Mouse (Mus musculus) C3H10T1/2 (cell line): ENCODE results near the gene Neu1. TPM values are rescaled to one million over a fixed set of nuclear protein-coding genes. Genes with fewer than 3 reads are reported as not detected.

ENCODE experiments used
- polyA plus RNA-seq, 2 experiments: library from polyadenylated mRNA; unstranded; fragments of >200 nt; fragmentation: generic; extraction: Trizol; gene quantifications; one replicate each; pipeline ENCODE4 v1.2.1; 2012; ENCODE audit warnings: missing spikeins in 2 of 2

The Neu1 gene
- polyA plus RNA-seq = 10 to 100 TPM in 1 of 2 experiments, 1 to 10 TPM in 1; 6.2 to 20.0 TPM

DNA sequence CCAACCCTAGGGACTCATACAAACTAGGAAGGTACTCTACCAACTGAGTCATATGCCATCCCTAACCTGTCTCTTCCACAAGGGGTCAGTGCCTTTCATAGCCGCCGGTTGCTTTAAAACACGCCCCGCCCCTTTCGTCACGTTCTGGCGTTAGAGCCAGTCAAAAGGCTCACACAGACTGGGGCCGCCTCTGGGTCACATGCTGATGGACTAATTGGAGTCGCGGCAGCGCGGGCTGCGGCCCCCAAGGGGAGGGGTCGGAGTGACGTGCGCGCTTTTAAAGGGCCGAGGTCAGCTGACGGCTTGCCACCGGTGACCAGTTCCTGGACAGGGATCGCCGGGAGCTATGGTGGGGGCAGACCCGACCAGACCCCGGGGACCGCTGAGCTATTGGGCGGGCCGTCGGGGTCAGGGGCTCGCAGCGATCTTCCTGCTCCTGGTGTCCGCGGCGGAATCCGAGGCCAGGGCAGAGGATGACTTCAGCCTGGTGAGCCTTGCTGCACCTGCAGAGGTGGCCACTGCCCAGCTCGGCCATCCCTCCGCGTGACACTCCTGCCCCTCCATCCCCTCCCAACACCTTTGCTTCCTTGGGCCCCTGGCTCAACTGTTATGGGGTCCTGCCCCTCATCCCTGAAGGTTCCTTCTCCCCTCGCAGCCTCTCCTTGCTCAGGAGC, at the start of gene Neu1:
Gene Neu1, plus strand, starts transcription at position 193 of the 674 bp plus-strand sequence.

DNA sequence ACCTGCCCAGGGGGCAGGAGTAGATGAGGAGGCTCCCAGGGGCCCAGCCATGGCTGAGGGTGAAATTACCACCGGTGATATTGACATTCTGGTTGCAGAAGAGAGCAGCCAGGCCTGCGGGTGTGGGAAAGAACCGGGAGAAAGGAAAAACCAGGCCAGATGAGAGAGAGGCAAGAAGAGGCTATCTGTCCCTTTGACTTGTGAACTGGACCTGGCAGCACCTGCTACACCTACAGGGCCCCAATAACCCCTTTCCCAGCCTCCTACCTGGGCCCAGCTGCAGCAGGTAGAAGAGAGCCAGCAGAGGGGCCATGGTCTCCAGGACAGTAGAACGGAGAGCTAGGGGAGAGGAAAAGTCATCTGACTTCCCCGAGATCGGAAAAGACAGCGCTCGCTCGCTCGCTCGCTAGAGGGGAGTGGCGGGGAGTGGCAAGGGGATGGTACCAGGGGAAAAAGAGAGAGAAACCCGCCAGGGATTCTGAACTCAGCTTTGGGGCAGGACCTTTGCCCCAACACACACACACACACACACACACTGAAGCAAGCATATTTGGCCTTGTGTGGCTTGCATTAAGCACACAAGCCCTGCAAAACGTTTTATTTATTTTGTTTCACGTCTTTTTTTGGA, 49.3 kb upstream of the Neu1 start, which contains the start of gene Gm20547:
Gene Gm20547, minus strand, starts transcription at position 360 of the 628 bp plus-strand sequence.

DNA sequence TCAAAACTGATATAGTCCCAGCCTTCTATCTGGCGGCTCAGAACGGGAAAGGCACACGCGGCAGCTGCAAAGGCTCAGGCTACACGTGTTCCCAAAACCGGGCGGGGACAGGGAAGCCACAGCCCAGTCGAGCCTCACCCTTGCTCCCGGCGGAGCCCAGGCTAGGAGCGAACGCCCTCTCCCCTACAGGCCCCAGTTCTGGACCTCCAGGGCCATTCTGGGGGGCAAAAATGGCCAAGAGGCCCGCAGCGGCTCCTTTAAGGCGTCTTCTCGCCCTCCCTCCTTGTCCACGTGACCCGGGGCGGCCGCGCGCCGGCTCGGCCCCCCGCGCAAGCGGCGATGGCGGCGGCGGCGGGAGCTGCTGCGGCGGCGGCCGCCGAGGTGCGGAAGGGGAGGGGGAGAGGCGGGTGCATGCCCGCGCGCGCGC, 32.9 kb upstream of the Neu1 start, which contains the start of the genes C2 and Ehmt2:
Gene C2, minus strand, starts transcription at position 106 of the 427 bp plus-strand sequence.
Gene Ehmt2, plus strand, starts transcription at position 310 of the 427 bp plus-strand sequence.

DNA sequence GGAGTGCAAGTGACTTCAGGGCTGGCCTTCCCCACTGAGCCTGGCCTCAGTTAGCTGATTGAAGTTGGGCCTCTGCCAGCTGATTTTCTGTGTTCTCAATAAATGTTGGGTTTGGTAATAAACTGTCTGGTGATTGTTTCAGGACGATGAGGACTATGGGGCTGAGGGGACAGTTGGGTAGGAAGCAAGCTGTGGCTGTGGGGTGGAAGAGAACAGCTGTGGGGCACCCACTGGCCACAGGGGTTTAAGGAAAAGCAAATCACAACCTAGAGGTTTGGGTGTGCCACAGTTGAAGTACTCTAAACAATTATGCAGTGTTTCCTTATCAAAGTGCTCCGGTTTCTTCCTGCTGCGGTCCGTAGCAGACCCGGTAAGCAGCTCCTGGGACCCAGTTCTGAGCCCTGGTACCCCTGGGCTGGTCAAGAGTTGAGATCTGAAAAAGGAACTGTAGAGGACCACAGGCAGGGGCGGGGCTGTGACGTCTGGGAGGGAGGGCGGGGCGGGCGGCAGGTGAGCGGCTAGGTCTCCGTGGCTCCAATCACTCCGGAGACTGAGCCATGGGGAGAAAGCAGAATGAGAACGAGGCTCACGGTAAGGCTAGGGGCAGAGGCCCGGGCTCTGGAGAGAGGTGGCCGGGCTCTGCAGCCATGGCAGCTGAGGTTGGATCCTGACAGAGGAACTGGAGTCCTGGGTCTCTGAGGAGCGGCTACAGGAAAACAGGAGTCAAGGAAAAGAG, 17.0 kb upstream of the Neu1 start, which contains the start of gene Slc44a4:
Gene Slc44a4, plus strand, starts transcription at position 537 of the 736 bp plus-strand sequence.

DNA sequence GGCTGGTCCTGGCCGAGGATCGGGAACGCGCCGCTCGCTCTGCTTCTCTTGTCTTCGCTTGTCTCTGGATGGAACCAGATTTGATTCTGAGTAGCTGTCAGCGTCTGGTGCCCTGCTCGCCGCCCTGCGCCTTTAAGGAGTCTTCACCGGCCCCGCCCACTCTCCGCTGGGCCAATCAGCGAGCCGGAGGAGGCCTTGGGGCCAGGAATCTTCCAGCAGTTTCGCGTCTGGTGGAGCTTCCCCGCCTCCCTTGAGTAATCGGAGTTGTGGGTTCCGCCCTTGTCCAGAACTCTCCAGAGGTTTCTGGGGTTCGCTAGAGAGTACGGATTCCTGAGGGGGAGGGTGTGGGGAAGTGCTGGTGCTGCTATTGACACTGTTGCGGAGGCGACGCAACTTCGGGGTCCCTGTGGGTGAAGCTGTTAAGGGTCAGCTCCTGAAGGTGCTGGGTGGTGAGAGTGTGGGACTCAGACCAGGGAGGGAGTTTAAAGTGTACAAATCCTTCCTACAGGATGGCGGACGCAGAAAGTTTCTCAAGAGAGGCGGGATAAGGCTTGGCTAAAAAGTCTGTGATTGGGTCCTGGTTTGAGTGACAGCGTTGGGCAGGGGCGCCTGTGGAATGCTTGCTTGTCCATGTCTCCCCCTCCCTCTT, 28.2 kb downstream of the Neu1 start, which contains the start of gene Hspa1b:
Gene Hspa1b, minus strand, starts transcription at position 109 of the 649 bp plus-strand sequence.

DNA sequence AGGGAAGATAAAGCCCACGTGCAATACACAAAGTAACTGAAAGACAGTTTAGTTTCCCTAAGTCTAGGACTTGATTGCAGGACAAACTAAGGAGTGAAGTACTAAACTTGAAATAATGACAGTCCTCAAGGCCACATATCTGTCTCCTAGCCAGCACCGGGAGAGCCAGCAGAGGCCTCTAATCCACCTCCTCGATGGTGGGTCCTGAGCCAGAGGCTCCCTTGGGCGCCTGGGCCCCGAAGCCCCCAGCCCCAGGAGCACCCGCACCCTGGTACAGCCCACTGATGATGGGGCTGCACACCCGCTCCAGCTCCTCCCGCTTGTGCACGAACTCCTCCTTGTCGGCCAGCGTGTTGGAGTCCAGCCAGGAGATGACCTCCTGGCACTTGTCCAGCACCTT, 38.8 kb downstream of the Neu1 start, which contains the start of gene Gm20481:
Gene Gm20481, plus strand, starts transcription at position 91 of the 400 bp plus-strand sequence.

DNA sequence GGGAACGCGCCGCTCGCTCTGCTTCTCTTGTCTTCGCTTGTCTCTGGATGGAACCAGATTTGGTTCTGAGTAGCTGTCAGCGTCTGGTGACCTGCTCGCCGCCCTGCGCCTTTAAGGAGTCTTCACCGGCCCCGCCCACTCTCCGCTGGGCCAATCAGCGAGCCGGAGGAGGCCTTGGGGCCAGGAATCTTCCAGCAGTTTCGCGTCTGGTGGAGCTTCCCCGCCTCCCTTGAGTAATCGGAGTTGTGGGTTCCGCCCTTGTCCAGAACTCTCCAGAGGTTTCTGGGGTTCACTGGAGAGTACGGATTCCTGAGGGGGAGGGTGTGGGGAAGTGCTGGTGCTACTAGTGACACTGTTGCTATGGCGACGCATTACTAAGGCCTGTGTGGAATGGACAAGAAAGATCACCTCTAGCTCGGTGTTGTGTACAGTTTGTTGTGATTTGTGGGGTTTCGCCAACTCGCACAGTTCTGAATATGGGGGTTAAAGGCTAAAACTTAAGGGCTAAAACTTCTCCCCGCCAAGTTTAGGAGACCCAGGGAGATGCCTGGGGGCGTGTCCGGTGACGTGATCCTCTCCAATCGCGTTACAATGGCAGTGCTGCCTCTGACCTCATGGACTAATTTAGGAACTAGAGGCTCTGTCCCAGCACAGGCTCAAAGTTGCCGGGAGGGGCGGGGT, 41.2 kb downstream of the Neu1 start, which contains the start of the genes Hspa1a and Hspa1l:
Gene Hspa1a, minus strand, starts transcription at position 88 of the 681 bp plus-strand sequence.
Gene Hspa1l, plus strand, starts transcription at position 635 of the 681 bp plus-strand sequence.

DNA sequence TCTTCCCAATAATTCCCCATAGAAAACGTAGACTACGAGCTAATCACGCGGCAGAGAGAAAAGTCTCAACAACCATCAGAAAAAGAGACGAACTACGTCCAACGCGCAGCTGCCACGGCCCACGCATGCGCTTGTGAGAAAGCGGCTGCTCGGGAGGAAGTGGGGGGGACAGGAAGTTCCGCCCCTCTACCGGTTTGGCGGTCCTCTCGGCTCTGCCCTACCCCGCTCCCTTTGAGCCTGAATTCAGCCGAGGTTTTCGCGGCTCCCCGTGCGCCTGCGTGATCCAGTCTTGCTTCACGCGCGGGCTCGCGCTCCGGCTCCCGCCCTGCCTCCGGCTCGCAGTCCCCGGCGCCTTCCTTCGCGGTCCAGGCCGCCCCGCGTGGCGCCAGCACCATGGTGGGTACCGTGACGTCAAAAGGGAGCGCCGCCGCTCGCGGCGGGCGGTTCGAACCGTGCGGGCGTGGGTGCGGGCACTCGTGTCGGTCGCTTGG, 50.7 kb downstream of the Neu1 start, which contains the start of gene Lsm2:
Gene Lsm2, plus strand, starts transcription at position 173 of the 491 bp plus-strand sequence.

Other genes with a start within 250 kb of the Neu1 start
- 1 to 10 TPM in 1 of 2 experiments, under 1 TPM in 1; 0.07 to 1.3 TPM for gene C4b, start 187.4 kb upstream of the Neu1 start, polyA plus RNA-seq
- gene Cyp21a1, start 126.7 kb upstream of the Neu1 start, polyA plus RNA-seq = under 1 TPM in 1 of 2 experiments, not detected in 1; 0.09 TPM
- 10 to 100 TPM; 38.4 to 44.5 TPM for gene Stk19, start 94.3 kb upstream of the Neu1 start, polyA plus RNA-seq
- gene Dxo, start 94.2 kb upstream of the Neu1 start, polyA plus RNA-seq = 10 to 100 TPM; 47.7 to 51.0 TPM
- gene Skiv2l, start 81.0 kb upstream of the Neu1 start, polyA plus RNA-seq = 10 to 100 TPM; 19.7 to 48.2 TPM
- gene Nelfe, start 80.9 kb upstream of the Neu1 start, polyA plus RNA-seq = 100 to 1,000 TPM in 1 of 2 experiments, 10 to 100 TPM in 1; 65.1 to 134 TPM
- 1 to 10 TPM in 1 of 2 experiments, under 1 TPM in 1; 0.09 to 1.2 TPM for gene Cfb, start 68.7 kb upstream of the Neu1 start, polyA plus RNA-seq
- gene Zbtb12, start 51.8 kb upstream of the Neu1 start, polyA plus RNA-seq = 10 to 100 TPM in 1 of 2 experiments, 1 to 10 TPM in 1; 7.9 to 21.3 TPM
- not detected for gene Gm20547, start 49.2 kb upstream of the Neu1 start, polyA plus RNA-seq
- under 1 TPM; 0.44 to 0.51 TPM for gene C2, start 33.0 kb upstream of the Neu1 start, polyA plus RNA-seq
- gene Ehmt2, start 32.8 kb upstream of the Neu1 start, polyA plus RNA-seq = 100 to 1,000 TPM; 206 to 224 TPM
- not detected for gene Slc44a4, start 16.8 kb upstream of the Neu1 start, polyA plus RNA-seq
- 10 to 100 TPM in 1 of 2 experiments, 1 to 10 TPM in 1; 5.1 to 34.0 TPM for gene Hspa1b, start 28.0 kb downstream of the Neu1 start, polyA plus RNA-seq
- gene Gm20481, start 38.7 kb downstream of the Neu1 start, polyA plus RNA-seq = not detected
- under 1 TPM; 0.08 to 0.32 TPM for gene Hspa1a, start 40.9 kb downstream of the Neu1 start, polyA plus RNA-seq
- 1 to 10 TPM in 1 of 2 experiments, under 1 TPM in 1; 0.16 to 1.9 TPM for gene Hspa1l, start 41.5 kb downstream of the Neu1 start, polyA plus RNA-seq
- gene Lsm2, start 50.6 kb downstream of the Neu1 start, polyA plus RNA-seq = 100 to 1,000 TPM in 1 of 2 experiments, 10 to 100 TPM in 1; 85.9 to 302 TPM
- 100 to 1,000 TPM; 118 to 278 TPM for gene Vars, start 69.7 kb downstream of the Neu1 start, polyA plus RNA-seq
- under 1 TPM; 0.02 to 0.09 TPM for gene Vwa7, start 85.3 kb downstream of the Neu1 start, polyA plus RNA-seq
- gene Sapcd1, start 96.8 kb downstream of the Neu1 start, polyA plus RNA-seq = 1 to 10 TPM in 1 of 2 experiments, under 1 TPM in 1; 0.81 to 2.6 TPM
- gene Msh5, start 115.5 kb downstream of the Neu1 start, polyA plus RNA-seq = 1 to 10 TPM; 2.2 to 3.3 TPM
- 100 to 1,000 TPM; 603 to 758 TPM for gene Clic1, start 118.7 kb downstream of the Neu1 start, polyA plus RNA-seq
- gene Ddah2, start 127.8 kb downstream of the Neu1 start, polyA plus RNA-seq = 100 to 1,000 TPM in 1 of 2 experiments, 10 to 100 TPM in 1; 66.2 to 309 TPM
- 1 to 10 TPM in 1 of 2 experiments, under 1 TPM in 1; 0.11 to 1.9 TPM for gene Ly6g6c, start 134.1 kb downstream of the Neu1 start, polyA plus RNA-seq
- under 1 TPM in 1 of 2 experiments, not detected in 1; 0.14 TPM for gene Mpig6b, start 134.9 kb downstream of the Neu1 start, polyA plus RNA-seq
- not detected for gene Ly6g6e, start 145.6 kb downstream of the Neu1 start, polyA plus RNA-seq
- not detected for gene Ly6g6d, start 146.8 kb downstream of the Neu1 start, polyA plus RNA-seq
- not detected for gene Ly6g6f, start 154.4 kb downstream of the Neu1 start, polyA plus RNA-seq
- gene Abhd16a, start 158.0 kb downstream of the Neu1 start, polyA plus RNA-seq = 100 to 1,000 TPM in 1 of 2 experiments, 10 to 100 TPM in 1; 38.3 to 112 TPM
- not detected for gene Ly6g5c, start 177.0 kb downstream of the Neu1 start, polyA plus RNA-seq
- under 1 TPM; 0.12 to 0.45 TPM for gene Ly6g5b, start 184.2 kb downstream of the Neu1 start, polyA plus RNA-seq
- gene Gpank1, start 190.2 kb downstream of the Neu1 start, polyA plus RNA-seq = 10 to 100 TPM; 21.2 to 31.6 TPM
- gene Csnk2b, start 190.8 kb downstream of the Neu1 start, polyA plus RNA-seq = 100 to 1,000 TPM; 326 to 608 TPM
- gene D17H6S53E, start 195.1 kb downstream of the Neu1 start, polyA plus RNA-seq = 10 to 100 TPM in 1 of 2 experiments, 1 to 10 TPM in 1; 6.0 to 17.0 TPM
- gene Apom, start 200.8 kb downstream of the Neu1 start, polyA plus RNA-seq = under 1 TPM in 1 of 2 experiments, not detected in 1; 0.44 TPM
- 100 to 1,000 TPM; 261 to 413 TPM for gene Bag6, start 203.9 kb downstream of the Neu1 start, polyA plus RNA-seq
- gene Prrc2a, start 233.6 kb downstream of the Neu1 start, polyA plus RNA-seq = 100 to 1,000 TPM; 216 to 365 TPM
- under 1 TPM in 1 of 2 experiments, not detected in 1; 0.47 TPM for gene Aif1, start 244.8 kb downstream of the Neu1 start, polyA plus RNA-seq